Mouse (Mus musculus) adrenal gland (tissue): Measurements from ENCODE around the gene Prune2.

Experiments
- intact Hi-C: fragments of 180-260 bp; cut with DNase I; formaldehyde crosslinking; loops from one replicate; pipeline ENCODE4 v1.15.1; 2025

The Prune2 gene

DNA sequence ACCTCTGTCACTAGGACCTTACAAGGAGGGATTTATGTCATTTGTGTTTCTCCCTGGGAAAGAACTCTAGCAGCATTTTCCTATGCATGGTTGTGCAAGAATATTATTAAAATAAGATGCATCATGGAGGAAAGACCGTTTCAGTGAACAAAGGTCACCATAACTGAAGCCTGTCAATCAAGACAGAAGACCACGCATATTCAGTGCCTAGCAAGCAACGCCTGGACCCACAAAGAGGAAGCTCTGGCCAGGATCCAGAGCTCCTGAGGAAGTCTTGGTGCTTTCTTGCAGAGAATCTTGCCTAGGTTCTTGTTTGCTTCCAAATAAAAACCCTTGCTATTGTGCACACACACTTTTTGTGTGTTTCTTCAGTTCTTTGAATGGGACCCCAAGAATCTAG, 296.9 kb downstream of the Prune2 start:
- intact Hi-C loops = no loop called here

DNA sequence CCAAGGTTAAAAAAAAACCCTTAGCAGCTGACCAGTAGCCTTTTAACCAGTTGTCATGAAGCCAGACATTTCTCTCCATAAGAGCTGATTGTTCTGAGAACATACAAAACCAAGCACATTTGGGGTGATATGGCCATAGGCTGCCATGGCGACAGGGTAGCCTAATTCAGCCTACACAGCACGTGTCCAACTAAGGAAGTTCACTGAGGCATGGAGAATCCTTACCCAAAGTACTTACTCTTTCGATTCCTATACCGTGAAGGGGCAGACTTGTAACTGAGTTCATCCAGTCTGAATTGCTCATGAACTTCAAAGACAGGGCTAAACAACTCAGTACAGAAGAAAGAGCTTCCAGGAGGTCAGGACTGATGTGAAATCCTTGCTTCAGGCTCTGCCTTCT, 299.6 kb downstream of the Prune2 start:
- intact Hi-C loops = no loop called here

DNA sequence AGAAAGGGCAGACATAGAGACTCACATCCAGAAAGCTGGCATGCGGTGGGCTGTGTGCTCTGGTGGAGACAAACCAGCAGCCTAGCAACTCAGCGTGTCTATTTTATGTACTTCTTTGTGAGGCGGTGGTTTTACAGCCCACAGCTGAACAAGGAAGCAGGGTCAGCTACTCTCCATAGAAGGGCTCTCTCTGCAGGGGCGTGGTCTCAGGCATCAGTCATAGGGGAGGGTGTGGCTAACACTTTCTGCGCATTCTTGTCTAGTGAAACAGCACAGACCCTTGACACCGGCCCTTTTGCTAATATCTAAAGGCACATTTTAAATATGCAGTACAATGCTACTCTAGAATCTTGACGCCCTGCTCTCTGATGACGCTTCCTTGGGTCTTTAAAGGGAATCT, 300.5 kb downstream of the Prune2 start:
- intact Hi-C loops = no loop called here

DNA sequence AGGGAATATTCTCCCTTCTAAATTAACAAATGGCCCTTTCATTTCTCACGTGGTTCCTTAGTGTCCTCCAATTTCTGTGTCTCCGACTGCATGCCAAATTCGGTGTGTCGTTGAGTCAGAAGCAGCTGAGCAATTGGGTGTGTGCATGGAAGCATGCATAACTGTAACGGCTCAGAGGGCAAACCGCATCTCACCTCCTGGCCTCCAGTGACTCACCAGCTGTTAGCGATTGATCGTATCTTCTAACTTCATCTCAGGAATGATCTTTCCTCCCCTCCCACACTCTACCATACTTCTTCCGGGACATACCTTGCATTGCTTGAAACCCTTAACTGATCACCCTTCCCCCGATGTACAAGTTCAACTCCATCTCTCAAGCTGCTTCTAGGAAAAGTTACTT, 300.9 kb downstream of the Prune2 start:
- intact Hi-C loops = no loop called here

DNA sequence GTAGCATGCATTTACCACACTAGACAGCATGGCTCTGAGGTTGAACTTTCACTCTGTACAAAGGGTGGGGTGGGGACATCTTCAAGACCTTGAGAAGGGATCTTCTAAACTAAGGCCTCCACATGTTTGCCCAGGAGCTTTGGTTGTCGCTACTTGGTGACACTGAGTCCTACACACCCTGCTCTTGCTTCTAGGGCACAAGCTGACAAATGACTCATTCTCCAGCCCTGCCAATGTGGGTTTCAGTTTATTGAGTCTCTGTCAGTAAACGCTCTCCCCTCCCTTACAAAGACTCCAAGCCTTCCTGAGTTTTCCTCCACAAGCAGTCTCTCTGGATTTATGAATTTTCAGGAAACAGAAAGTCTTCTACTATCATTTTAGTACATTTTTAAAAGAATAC, 307.3 kb downstream of the Prune2 start:
- intact Hi-C loops = no loop called here

DNA sequence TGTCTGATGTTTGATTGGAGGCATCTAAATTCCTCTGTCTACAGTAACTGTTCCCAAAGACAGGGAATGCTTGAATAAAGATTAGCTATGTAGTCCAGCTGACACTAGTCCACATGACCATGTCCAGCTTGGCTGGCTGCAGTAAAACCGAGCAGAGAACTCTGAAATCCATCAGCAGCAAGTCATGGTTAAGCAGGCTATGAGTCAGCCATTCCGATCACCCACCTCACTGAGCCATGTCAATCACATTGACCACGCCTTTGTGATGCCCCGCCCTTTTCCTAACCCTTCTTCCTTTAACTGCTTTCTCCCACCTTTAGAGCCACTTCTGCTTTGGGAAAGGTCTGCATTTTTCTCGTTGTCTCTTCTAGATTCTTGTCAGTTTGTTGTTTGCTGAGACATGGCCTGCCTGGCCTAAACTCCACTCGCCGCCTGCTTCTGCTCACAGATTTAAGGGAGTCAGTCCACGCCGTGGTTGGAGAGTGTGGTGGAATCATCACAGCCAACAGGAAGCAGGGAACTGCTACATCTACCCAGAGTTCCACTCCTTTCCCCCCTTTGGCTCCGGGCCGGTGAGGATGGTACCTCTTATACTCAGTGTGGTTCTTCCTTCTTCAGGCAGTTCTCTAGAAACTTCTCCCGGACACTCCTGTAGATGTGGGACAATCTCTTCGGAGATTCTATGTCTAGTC, 307.9 kb downstream of the Prune2 start:
- intact Hi-C loops = no loop called here

DNA sequence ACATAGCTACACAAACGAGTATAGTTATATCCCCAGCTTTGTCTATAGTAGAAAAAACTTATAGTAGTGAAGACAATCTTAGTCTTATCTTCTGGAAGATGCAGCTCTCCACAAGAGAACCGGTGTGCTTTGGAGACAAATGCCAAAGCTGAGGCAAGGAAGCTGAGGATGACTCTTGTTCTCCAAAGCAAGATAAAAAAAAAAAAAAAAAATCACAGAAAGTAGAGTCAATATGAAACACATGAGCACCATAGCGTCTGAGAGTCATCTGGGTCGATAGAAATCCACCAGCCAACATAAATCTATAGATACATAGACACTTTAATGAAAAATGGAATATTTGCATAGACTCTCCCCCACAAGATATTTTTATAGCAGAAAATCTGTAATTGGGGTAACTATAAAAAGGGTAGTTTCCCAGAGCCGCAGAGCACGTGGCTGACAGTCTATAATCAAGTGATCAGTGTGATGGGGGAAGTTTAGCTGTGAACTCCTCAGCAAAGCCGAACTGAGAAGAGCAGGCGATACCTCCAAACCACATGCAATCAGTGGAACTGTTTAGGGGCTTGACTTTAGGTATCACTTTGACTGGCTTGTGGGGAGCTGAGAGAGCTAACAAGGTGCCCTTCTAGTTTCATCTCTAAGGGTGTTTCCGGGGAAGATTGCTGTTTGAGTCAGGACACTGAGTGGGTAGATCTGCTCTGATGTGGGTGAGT, 308.7 kb downstream of the Prune2 start:
- intact Hi-C loops = no loop called here

DNA sequence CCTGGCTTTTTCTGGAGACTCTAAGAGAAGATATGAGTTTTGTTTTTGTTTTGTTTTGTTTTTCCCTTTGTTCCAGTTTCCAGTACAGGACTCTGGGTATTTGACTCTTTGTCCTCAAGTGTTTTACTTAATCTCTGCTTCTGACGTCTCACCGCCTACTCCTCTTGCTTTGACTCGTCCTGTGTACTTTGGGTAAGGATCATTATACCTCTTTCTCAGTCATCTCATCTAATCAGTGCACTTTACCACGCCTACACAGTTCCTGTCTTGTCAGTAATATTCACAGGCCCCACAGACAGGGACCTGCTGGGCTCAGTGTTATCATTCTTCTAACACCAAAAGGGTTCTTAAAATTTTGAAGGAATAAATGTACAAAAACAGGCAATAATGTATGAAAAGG, 312.8 kb downstream of the Prune2 start:
- intact Hi-C loops = no loop called here

DNA sequence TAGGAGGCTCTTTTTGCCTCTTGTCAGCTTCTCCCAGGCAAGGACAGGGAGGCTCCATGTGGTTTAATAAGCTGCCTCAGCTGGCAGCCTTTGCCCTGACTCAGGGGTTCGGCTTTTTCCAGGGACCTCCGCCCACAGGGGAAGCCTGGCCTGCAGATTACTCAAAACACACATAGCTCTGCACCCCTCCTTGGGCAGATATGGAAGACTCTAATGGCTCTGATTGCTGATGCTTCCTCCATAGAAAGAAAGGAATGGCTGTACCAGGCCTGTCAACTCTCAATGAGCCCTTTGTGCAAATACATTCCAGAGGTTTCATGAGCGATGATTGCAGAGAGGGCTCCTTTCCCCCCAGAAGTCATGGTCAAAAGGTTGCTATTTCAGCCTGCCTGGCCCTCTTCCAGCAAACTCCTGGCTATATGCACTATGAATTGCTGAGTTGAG, 315.3 kb downstream of the Prune2 start:
- intact Hi-C loops = no loop called here

DNA sequence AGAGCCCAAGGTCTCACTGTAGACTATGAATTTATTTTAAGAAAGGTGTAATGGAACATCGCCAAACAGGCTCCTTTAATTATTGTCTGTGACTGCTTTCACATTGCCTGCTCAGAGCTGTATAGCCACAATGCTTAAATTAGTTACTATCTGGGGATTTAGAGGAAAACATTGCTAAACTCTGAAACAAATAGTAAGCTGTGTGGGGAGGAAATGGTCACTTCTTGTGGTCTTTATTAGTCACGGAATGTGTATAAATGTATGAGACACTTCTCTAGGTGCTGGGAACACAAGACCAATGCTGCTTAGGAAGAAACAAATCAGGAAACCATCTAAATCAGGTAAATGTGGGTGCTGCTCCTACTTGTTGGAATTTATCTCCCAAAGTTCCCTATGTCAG, 317.1 kb downstream of the Prune2 start:
- intact Hi-C loops = no loop called here
